Mouse (Mus musculus): ENCODE results near the gene Rab3d. TPM values are rescaled to one million over a fixed set of nuclear protein-coding genes. Genes with fewer than 3 reads are reported as not detected.
A peak's percentile ranks its signal among the peaks of the same experiment; 100 is the strongest.

The Rab3d gene
- polyA plus RNA-seq, 1 experiment from 2014 or later: 9.2 TPM

DNA sequence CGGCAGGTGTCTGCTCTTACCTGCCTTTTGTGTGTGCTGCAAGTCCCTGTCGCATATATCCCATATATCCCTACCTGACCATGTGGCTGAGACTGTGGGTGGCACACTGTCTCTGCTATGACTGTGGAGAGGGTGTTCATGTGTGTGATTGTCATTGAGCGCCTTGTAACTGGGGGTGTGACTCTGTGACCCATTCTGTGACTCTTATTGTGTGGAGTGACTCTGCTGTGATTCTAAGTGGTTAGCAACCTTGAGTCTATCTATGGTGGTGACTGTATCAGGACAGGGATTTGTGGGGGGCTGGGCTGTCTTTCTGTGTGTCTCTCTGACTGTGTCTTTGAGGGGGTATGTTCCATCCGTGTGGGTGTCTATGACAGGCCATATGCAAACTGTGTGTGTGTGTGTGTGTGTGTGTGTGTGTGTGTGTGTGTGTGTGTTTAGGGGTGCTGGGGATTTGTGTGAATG lies 19.8 kb upstream of the Rab3d start:
- 76% methylated on average over 4 of the region's 4 CpGs for WGBS
- Histone ChIP-seq H3K9ac (no peak overlapping the region), H3K27me3 (replicated peaks) (peaks cover 4% of the 10 kb centered on the region; the same call in 1 of the 2 replicates), H3K4me3 (peak overlapping the region; percentile 62), H3K4me2 (peak overlapping the region; percentile 84), H3K9me3 (no peaks in the 10 kb centered on the region), H3K4me1 (peaks cover 9% of the 10 kb centered on the region), H3K27ac (replicated peaks) (no peak overlapping the region), H3K36me3 (no peaks in the 10 kb centered on the region)
- ATAC-seq (ENCODE audit: extremely low read depth, insufficient number of reproducible peaks, low FRiP score, low TSS enrichment): no peak

- H3K9me3 ChIP-seq: no peaks in the 10 kb centered on the region
- WGBS: 2% methylated on average over 43 of the region's 43 CpGs
- peak within 1 kb of the TSS; percentile 84 for H3K4me2 ChIP-seq
- peaks cover 9% of the 10 kb centered on the region for H3K4me1 ChIP-seq
- peak within 1 kb of the TSS; percentile 62 for H3K4me3 ChIP-seq
- no peaks in the 10 kb centered on the region for H3K36me3 ChIP-seq
- ATAC-seq (ENCODE audit: extremely low read depth, insufficient number of reproducible peaks, low FRiP score, low TSS enrichment): peak; percentile 91
- peak within 1 kb of the TSS; percentile 37; the same call in 1 of the 2 replicates for H3K27ac ChIP-seq (replicated peaks)
- H3K27me3 ChIP-seq (replicated peaks): peaks cover 4% of the 10 kb centered on the region; the same call in 1 of the 2 replicates
- peak within 1 kb of the TSS; percentile 83 for H3K9ac ChIP-seq
Observed at GRCm38 (mm10) chr9:21936692-21937570, 18.9 kb upstream of the Rab3d start, which contains the start of gene Plppr2. Gene Plppr2, plus strand, starts transcription at chr9:21937033.

DNA sequence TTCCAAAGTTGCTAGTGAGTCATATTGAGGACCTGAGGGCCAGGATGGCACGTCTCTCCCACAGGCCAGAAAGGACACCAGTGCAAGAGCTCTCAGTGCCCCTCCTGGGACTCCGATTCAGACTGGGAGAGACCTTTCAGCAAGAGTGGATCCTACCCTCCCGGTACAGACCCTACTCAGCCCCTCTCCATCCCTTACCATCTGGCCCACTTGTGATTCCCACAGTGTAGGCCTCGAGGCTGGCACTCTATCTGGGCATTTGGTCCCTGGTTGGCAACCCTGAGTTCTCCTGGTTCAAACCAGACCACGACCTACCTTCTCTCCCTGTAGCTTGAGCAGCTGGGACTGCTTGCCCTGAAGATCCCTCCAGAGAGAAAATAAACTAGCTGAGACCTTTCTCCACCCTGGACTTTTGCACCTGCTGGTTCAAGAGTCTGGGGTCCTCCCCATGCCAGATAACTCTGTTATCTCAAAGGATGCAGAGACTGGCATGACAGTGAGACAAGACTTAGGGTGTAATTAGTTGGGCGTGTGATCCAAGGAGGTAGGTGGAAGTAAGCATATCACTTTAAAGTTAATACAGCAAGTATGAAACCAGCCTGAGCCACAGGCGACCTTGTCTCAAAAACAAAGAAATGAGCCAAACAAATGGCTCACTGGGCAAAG lies 17.6 kb upstream of the Rab3d start:
- Histone ChIP-seq H3K27ac (replicated peaks) (no peak overlapping the region), H3K36me3 (no peaks in the 10 kb centered on the region), H3K27me3 (replicated peaks) (peaks cover 4% of the 10 kb centered on the region; the same call in 1 of the 2 replicates), H3K4me1 (peaks cover 9% of the 10 kb centered on the region), H3K9me3 (no peaks in the 10 kb centered on the region), H3K4me3 (no peak overlapping the region), H3K9ac (no peak overlapping the region), H3K4me2 (no peak overlapping the region)
- ATAC-seq (ENCODE audit: extremely low read depth, insufficient number of reproducible peaks, low FRiP score, low TSS enrichment): no peak
- WGBS: 77% methylated on average over 7 of the region's 7 CpGs

DNA sequence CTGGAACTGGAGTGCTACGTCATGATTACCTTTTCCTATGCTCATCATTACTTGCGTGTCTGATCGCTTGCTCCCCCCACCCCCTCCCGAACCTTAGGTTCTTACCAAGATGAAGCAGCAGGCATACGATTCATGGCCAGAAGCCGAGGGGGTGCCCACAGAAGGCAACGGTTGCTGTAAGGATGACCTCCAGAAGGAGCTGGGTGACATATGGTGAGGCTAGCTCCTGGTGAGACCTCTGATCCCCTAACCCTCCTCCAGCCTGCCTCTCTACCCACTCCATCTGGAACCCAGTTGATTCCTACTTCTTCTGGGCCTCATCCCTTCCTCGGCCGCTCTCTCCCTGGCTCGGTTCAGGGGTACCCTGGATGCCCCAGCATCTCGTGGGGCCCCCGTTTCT lies 16.0 kb upstream of the Rab3d start:
- Histone ChIP-seq H3K4me2 (no peak overlapping the region), H3K27ac (replicated peaks) (no peak overlapping the region), H3K9me3 (no peaks in the 10 kb centered on the region), H3K27me3 (replicated peaks) (peaks cover 4% of the 10 kb centered on the region; the same call in 1 of the 2 replicates), H3K4me1 (peaks cover 9% of the 10 kb centered on the region), H3K9ac (no peak overlapping the region), H3K4me3 (no peak overlapping the region), H3K36me3 (no peaks in the 10 kb centered on the region)
- WGBS: 78% methylated on average over 12 of the region's 12 CpGs
- ATAC-seq (ENCODE audit: extremely low read depth, insufficient number of reproducible peaks, low FRiP score, low TSS enrichment): no peak

GRCm38 (mm10) chr9:21932445-21933137 lies 14.6 kb upstream of the Rab3d start:
- peaks cover 13% of the 10 kb centered on the region for H3K4me1 ChIP-seq
- H3K9me3 ChIP-seq: no peaks in the 10 kb centered on the region
- ATAC-seq (ENCODE audit: extremely low read depth, insufficient number of reproducible peaks, low FRiP score, low TSS enrichment): no peak
- 65% methylated on average over 12 of the region's 12 CpGs for WGBS
- H3K4me2 ChIP-seq: no peak overlapping the region
- H3K27ac ChIP-seq (replicated peaks): no peak overlapping the region
- H3K4me3 ChIP-seq: no peak overlapping the region
- H3K9ac ChIP-seq: no peak overlapping the region
- H3K27me3 ChIP-seq (replicated peaks): peaks cover 4% of the 10 kb centered on the region; the same call in 1 of the 2 replicates
- no peaks in the 10 kb centered on the region for H3K36me3 ChIP-seq

DNA sequence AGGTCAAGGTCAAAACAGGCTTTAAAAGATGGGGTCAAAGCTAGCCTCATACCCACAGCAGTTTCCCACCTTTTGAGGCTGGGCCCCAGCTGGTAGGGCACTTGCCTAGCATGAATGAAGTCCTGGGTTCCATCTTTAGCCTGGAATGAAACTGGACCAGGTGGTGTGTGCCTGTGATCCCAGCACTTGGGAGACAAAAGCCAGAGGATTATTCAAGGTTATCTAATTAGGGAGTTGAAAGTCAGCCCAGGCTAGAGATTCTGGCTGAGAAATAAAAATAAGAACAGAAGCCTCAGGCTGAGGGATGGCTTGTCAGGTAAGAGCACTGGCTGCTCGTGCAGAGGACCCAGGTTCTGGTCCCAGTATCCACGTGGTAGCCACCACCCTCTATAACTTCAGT lies 14.0 kb upstream of the Rab3d start:
- no peaks in the 10 kb centered on the region for H3K36me3 ChIP-seq
- no peak overlapping the region for H3K9ac ChIP-seq
- no peaks in the 10 kb centered on the region for H3K9me3 ChIP-seq
- no peak overlapping the region for H3K4me3 ChIP-seq
- no peak overlapping the region for H3K27ac ChIP-seq (replicated peaks)
- H3K4me2 ChIP-seq: no peak overlapping the region
- peaks cover 4% of the 10 kb centered on the region; the same call in 1 of the 2 replicates for H3K27me3 ChIP-seq (replicated peaks)
- 63% methylated on average over 2 of the region's 2 CpGs for WGBS
- H3K4me1 ChIP-seq: peaks cover 11% of the 10 kb centered on the region
- no peak for ATAC-seq (ENCODE audit: extremely low read depth, insufficient number of reproducible peaks, low FRiP score, low TSS enrichment)

- no peak overlapping the region for H3K27ac ChIP-seq (replicated peaks)
- no peak for ATAC-seq (ENCODE audit: extremely low read depth, insufficient number of reproducible peaks, low FRiP score, low TSS enrichment)
- no peak overlapping the region for H3K4me3 ChIP-seq
- H3K4me1 ChIP-seq: peaks cover 25% of the 10 kb centered on the region
- WGBS: 72% methylated on average over 3 of the region's 3 CpGs
- H3K27me3 ChIP-seq (replicated peaks): 0 out of 2 replicates have a peak, but pooled peaks cover 1% of the 10 kb centered on the region
- no peaks in the 10 kb centered on the region for H3K9me3 ChIP-seq
- H3K4me2 ChIP-seq: no peak overlapping the region
- no peak overlapping the region for H3K9ac ChIP-seq
- H3K36me3 ChIP-seq: peaks cover 7% of the 10 kb centered on the region
Observed at GRCm38 (mm10) chr9:21929208-21929607, 11.2 kb upstream of the Rab3d start.

DNA sequence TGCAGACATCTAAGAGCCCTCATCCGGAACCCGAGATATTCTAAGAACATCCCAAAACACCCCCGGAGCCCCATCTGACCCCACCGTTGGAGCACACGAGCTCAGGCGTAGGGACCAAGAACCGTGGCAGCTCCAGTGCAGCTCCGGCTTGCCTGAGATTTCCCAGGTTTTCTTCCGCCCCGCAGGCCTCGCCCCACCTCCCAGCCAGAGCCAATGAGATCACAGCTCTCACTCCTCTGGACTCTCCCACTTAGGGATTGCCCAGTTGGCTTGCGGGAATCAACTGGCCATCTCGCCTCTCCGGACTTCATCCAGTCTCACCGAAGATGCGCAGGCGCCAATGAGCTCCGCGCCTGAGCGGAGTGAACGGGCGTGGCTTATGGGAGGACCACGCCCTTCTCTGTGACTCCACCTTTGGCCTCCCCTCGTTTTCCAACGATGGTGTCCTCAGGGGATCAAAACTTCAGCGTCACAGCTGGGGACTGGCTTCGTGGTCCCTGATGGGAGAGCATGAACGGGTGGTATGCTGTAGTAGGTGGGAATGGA lies 9.3 kb upstream of the Rab3d start, which contains the start of the genes Ccdc159 and Tmem205:
TSS of gene Ccdc159 (plus strand) at position 264 of the 546 bp plus-strand sequence.
TSS of gene Tmem205 (minus strand) at position 349 of the 546 bp plus-strand sequence.
- ATAC-seq (ENCODE audit: extremely low read depth, insufficient number of reproducible peaks, low FRiP score, low TSS enrichment): peak; percentile 82
- no peaks in the 10 kb centered on the region for H3K27me3 ChIP-seq (replicated peaks)
- H3K9me3 ChIP-seq: no peaks in the 10 kb centered on the region
- peaks cover 7% of the 10 kb centered on the region for H3K36me3 ChIP-seq
- under 1% methylated on average over 28 of the region's 28 CpGs for WGBS
- H3K9ac ChIP-seq: peak within 1 kb of the TSS; percentile 87
- H3K4me1 ChIP-seq: peaks cover 37% of the 10 kb centered on the region
- H3K4me3 ChIP-seq: peak within 1 kb of the TSS; percentile 60
- peak within 1 kb of the TSS; percentile 74 for H3K27ac ChIP-seq (replicated peaks)
- peak within 1 kb of the TSS; percentile 71 for H3K4me2 ChIP-seq

GRCm38 (mm10) chr9:21926784-21927183 lies 8.8 kb upstream of the Rab3d start:
- Histone ChIP-seq H3K9ac (peak overlapping the region; percentile 87), H3K27me3 (replicated peaks) (no peaks in the 10 kb centered on the region), H3K4me1 (peaks cover 37% of the 10 kb centered on the region), H3K4me2 (peak overlapping the region; percentile 71), H3K4me3 (peak overlapping the region; percentile 60), H3K36me3 (peaks cover 7% of the 10 kb centered on the region), H3K9me3 (no peaks in the 10 kb centered on the region), H3K27ac (replicated peaks) (peak overlapping the region; percentile 74)
- no peak for ATAC-seq (ENCODE audit: extremely low read depth, insufficient number of reproducible peaks, low FRiP score, low TSS enrichment)
- WGBS: 1% methylated on average over 6 of the region's 6 CpGs

DNA sequence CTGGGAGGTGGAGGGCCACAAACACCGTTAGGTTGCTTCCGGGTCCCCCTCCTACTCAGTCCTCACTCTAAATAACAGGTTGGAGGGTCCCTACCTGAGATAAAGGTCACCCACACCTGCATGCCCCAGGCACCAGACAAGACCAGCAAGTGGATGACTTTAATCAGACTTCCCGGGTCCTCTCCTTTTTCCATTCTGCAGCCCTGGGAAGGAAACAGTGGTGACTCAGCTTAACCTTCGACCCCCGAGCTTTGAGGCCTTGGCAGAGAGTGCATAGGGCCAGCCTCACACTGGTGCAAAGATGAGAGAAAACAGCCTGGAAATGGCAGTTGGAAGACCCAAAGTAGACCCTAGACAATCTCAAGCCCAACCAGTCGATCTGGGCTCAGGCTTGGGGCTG lies 8.2 kb upstream of the Rab3d start:
- peaks cover 9% of the 10 kb centered on the region for H3K36me3 ChIP-seq
- peak overlapping the region; percentile 60 for H3K4me3 ChIP-seq
- H3K9ac ChIP-seq: peak overlapping the region; percentile 87
- no peak for ATAC-seq (ENCODE audit: extremely low read depth, insufficient number of reproducible peaks, low FRiP score, low TSS enrichment)
- WGBS: 67% methylated on average over 6 of the region's 6 CpGs
- H3K9me3 ChIP-seq: no peaks in the 10 kb centered on the region
- peaks cover 37% of the 10 kb centered on the region for H3K4me1 ChIP-seq
- no peaks in the 10 kb centered on the region for H3K27me3 ChIP-seq (replicated peaks)
- peak overlapping the region; percentile 71 for H3K4me2 ChIP-seq
- peak overlapping the region; percentile 74 for H3K27ac ChIP-seq (replicated peaks)
